16 mouse cellular contexts compared by ENCODE assay signal in the genomic region with DNA sequence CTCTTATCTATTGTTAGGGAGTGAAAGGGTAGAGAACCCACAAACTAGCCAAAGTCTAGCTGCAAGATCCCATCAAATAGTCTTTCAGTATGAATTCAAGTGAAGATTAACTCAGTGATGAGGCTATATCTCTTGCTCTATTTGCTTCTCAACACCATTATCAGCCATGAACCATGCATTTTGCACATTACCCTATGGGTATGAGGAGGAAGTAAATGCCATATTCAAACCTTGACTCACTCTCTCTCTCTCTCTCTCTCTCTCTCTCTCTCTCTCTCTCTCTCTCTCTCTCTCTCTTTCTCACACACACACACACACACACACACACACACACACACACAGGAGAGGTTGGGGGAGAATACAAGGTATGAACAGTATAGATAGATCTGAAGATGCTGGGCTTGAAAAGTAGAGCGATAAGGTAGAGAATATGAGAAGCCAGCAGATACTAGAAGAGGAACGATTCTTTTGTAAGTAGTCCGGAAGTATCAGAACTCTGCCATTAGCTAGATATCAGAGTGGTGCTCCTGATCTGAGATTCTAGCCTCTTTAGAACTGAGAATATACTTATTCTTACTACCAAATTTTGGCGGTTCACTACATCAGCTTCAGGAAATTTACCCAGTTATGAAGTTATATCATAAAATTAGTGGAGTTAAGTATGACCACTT.
"Had no signal": no experiment of that assay in that cellular context is flagged by ENCODE, and none has a peak within 500 bp of the region (broad histone marks: within the 10 kb centered on the region; RNA-seq: fewer than 3 reads in every experiment).

No protein-coding gene starts in this region.

- H3K36me3 ChIP-seq: neural tube, embryonic 13.5 days; neural tube, embryonic 15.5 days; stomach, embryonic 15.5 days had no signal

- H3K27ac ChIP-seq: neural tube, embryonic 13.5 days; neural tube, embryonic 15.5 days; stomach, embryonic 15.5 days; stomach, postnatal 0 days had no signal

- H3K27me3 ChIP-seq: neural tube, embryonic 13.5 days; neural tube, embryonic 15.5 days; stomach, embryonic 15.5 days had no signal

- DNase-seq: retina, postnatal 1 day; right cerebral cortex, adult 18-20 months; right cerebral cortex, postnatal 14 days; right cerebral cortex, postnatal 25 days; right cerebral cortex, postnatal 4 days; spleen, adult 18-20 months; thymus, adult 18-20 months; thymus, adult 2 months; thymus, postnatal 14 days; thymus, postnatal 25 days; thymus, postnatal 36 days; thymus, postnatal 4 days had no signal

- H3K9ac ChIP-seq: neural tube, embryonic 13.5 days; neural tube, embryonic 15.5 days; stomach, embryonic 15.5 days had no signal

- H3K9me3 ChIP-seq: neural tube, embryonic 13.5 days; neural tube, embryonic 15.5 days; stomach, embryonic 15.5 days had no signal

- H3K4me2 ChIP-seq: neural tube, embryonic 13.5 days; neural tube, embryonic 15.5 days; stomach, embryonic 15.5 days had no signal

- H3K4me3 ChIP-seq: neural tube, embryonic 13.5 days; neural tube, embryonic 15.5 days; stomach, embryonic 15.5 days had no signal

- H3K4me1 ChIP-seq: neural tube, embryonic 13.5 days; neural tube, embryonic 15.5 days; stomach, embryonic 15.5 days had no signal
